Mouse (Mus musculus): ENCODE results near the gene Gdf1.

GRCm38 (mm10) chr8:70374318-70374927 is 44.8 kb downstream of the Gdf1 start:
- TF ChIP-seq CTCF (IDR thresholded peaks at IDR 0.05; ENCODE audit: low read depth) (no peak), EP300 (IDR thresholded peaks at IDR 0.05; ENCODE audit: low read depth) (no peak)

Data from liver, postnatal 0 days (tissue).